Mouse (Mus musculus) gastrocnemius, postnatal 36 days (tissue): ENCODE results near the gene Psenen. TPM values are rescaled to one million over a fixed set of nuclear protein-coding genes. Genes with fewer than 3 reads are reported as not detected.

Source experiments
- DNase-seq, 2 experiments: peaks; one replicate each; pipeline ENCODE4 v3.0.0; 2022
- intact Hi-C: fragments of 180-260 bp; cut with DNase I; formaldehyde crosslinking; loops from one replicate; pipeline ENCODE4 v1.15.1; 2025
- microRNA-seq, 2 experiments: library from miRNA; unstranded; fragments of <30 nt; microRNA quantifications; one replicate each; pipeline ENCODE4 v1.2.0; 2021
- total RNA-seq, 2 experiments: library from RNA; stranded (reverse); gene quantifications; 2 replicates each; pipeline ENCODE4 v1.2.3; 2021

Psenen gene
- total RNA-seq, 2 experiments from 2014 or later = 95.1 to 99.1 TPM

DNA sequence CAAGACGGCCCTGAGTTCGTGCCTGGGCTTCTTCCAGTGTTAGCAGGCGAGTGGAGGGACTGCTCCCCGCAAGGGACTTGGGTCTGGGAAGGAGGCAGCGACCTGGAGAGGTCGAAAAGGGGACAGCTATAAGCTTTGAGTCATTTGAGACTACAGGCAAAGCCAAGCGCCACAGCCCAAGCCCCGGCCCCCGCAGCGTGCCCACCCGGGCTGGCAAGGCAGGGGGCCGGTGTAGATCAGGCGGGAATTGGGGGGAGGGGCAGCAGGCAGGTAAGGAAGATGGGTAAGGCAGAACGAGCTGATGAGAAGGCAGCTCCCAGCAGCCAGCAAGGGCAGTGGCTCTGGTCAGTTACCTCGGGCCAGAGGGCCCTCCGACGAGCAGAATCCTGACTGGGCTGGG is 37.0 kb downstream of the Psenen start:
- DNase-seq = no peak
- intact Hi-C loops = no loop called here

DNA sequence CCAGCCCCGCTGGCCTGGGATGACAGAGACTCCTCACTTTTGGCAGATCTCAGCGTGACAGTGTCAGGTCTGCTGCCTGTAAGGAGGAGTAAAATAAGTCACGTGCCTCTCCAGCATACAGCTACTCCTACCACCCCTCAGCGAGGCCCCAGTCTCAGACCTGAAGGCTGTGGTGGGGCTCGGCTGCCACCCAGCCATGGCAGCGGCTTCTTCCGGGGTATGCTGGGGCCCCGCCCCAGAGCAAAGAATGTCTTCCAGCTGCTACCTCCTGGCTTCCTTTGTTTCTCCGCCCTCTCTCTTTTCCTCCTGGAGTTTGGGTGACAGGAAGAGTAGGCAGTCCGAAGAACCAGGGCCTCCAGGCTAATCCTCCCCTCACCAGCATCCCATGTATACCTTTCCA is 37.5 kb downstream of the Psenen start:
- DNase-seq = no peak
- intact Hi-C loops = no loop called here

- intact Hi-C loops = no loop called here
- no peak for DNase-seq
Measured at GRCm38 (mm10) chr7:30524487-30524886, 38.9 kb downstream of the Psenen start.

DNA sequence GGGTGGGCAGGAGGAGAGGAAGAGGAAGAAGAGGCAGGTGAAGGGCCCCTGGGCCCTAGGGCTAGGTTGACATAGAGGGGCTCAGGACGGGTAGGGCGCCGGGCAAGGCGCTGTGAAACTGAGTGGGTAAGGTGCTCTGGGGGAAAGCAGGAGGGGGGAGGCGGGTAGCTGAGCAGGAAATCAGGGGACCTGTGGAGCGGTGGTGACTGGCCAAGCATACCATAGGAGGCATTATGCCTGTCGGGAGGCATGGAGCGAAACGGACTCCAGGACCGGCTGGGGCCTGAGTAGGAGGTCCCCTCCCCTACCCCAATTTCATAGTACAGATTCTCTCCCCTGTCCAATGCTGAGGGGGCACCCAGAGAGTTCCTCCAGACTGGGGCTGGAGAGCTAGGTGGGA is 40.6 kb downstream of the Psenen start:
- intact Hi-C loops = no loop called here
- DNase-seq = no peak

- intact Hi-C loops = no loop called here
- no peak for DNase-seq
Measured at GRCm38 (mm10) chr7:30520856-30521255, 42.6 kb downstream of the Psenen start.

GRCm38 (mm10) chr7:30520396-30520795 is 43.0 kb downstream of the Psenen start:
- DNase-seq = no peak
- intact Hi-C loops = no loop called here

- intact Hi-C loops = no loop called here
- no peak for DNase-seq
Measured at GRCm38 (mm10) chr7:30518325-30518724, 45.1 kb downstream of the Psenen start.

DNA sequence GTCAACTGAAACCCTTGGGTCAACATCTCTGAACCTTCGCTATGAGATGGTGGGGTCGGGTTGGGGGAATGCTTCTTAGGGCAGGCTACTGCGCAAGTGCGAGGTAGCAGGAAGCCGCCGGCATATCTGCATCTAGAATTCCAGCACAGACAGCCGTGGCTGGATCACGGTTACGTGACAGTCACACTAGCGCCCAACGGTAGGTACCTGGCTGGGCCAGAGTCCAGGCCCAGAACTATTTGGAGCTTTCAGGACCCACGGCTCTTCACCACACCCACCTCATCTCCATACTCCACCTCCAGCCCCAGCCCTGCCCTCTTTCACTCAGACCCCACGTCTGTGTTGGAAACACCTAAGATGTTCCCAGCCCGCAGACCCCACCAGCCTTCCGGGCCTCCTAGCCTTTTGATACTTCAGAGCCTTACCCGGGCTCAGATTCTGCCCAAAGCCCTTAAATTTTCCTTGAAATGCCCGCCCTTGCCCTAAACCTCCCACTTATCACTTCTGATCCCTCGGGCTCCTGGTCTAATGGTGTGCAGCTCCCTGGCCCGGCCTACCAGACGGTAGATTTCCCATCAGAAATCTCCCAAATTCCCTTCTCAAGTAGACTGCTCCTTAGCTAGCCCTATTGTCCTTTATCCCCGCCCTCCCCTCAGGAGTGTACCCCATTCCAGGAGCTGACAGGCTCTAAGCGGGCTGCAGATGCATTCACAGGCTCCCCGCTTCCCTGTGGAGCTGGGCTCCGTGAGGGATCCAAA is 48.2 kb downstream of the Psenen start:
- no peak for DNase-seq
- intact Hi-C loops = no loop called here

Small RNA genes within 50 kb of the gene (microRNA-seq; reads per million reads assigned to microRNA genes)
- gene Gm38670 (1.1 to 1.5 reads per million in 2 experiments), gene Mir3569 (0 to 1.5 reads per million in 2 experiments)

Other genes with a start within 250 kb of the Psenen start
- gene Syne4, start 248.8 kb downstream of the Psenen start, total RNA-seq = 1 to 10 TPM in 1 of 2 experiments, not detected in 1; 1.9 TPM
- gene E130208F15Rik, start 241.9 kb downstream of the Psenen start, total RNA-seq = under 1 TPM; 0.48 to 0.72 TPM
- 1 to 10 TPM; 6.9 to 7.3 TPM for gene Sdhaf1, start 239.7 kb downstream of the Psenen start, total RNA-seq
- 1 to 10 TPM; 2.9 to 3.2 TPM for gene Lrfn3, start 200.9 kb downstream of the Psenen start, total RNA-seq
- gene Tyrobp, start 149.9 kb downstream of the Psenen start, total RNA-seq = 1 to 10 TPM; 2.9 to 5.7 TPM
- under 1 TPM in 1 of 2 experiments, not detected in 1; 0.86 TPM for gene Hcst, start 143.8 kb downstream of the Psenen start, total RNA-seq
- gene Nfkbid, start 141.9 kb downstream of the Psenen start, total RNA-seq = under 1 TPM; 0.12 to 0.20 TPM
- 1 to 10 TPM in 1 of 2 experiments, under 1 TPM in 1; 0.62 to 1.0 TPM for gene Aplp1, start 118.1 kb downstream of the Psenen start, total RNA-seq
- gene Kirrel2, start 105.9 kb downstream of the Psenen start, total RNA-seq = not detected
- not detected for gene Nphs1, start 105.3 kb downstream of the Psenen start, total RNA-seq
- gene Prodh2, start 70.0 kb downstream of the Psenen start, total RNA-seq = not detected
- gene Arhgap33, start 28.6 kb downstream of the Psenen start, total RNA-seq = 1 to 10 TPM in 1 of 2 experiments, under 1 TPM in 1; 0.49 to 1.0 TPM
- 1,000 to 10,000 TPM; 1,132 to 1,502 TPM for gene Hspb6, start 11.4 kb downstream of the Psenen start, total RNA-seq
- gene Proser3, start 11.3 kb downstream of the Psenen start, total RNA-seq = 1 to 10 TPM; 3.3 to 8.2 TPM
- gene Lin37, start 3.8 kb downstream of the Psenen start, total RNA-seq = 10 to 100 TPM in 1 of 2 experiments, 1 to 10 TPM in 1; 9.6 to 12.4 TPM
- 10 to 100 TPM; 51.8 to 52.3 TPM for gene U2af1l4, start 326 bp downstream of the Psenen start, total RNA-seq
- 1 to 10 TPM; 1.8 TPM for gene Gm49396, start 283 bp downstream of the Psenen start, total RNA-seq
- under 1 TPM in 1 of 2 experiments, not detected in 1; 0.38 TPM for gene Igflr1, start 1.8 kb upstream of the Psenen start, total RNA-seq
- gene Kmt2b, start 25.1 kb upstream of the Psenen start, total RNA-seq = 10 to 100 TPM; 13.4 to 16.0 TPM
- not detected for gene Zbtb32, start 35.3 kb upstream of the Psenen start, total RNA-seq
- gene Upk1a, start 49.2 kb upstream of the Psenen start, total RNA-seq = not detected
- gene Cox6b1, start 62.5 kb upstream of the Psenen start, total RNA-seq = 1,000 to 10,000 TPM; 1,738 to 1,902 TPM
- gene Etv2, start 72.2 kb upstream of the Psenen start, total RNA-seq = not detected
- 10 to 100 TPM; 35.7 to 38.1 TPM for gene Rbm42, start 86.7 kb upstream of the Psenen start, total RNA-seq
- 1 to 10 TPM; 2.9 to 3.2 TPM for gene Haus5, start 101.4 kb upstream of the Psenen start, total RNA-seq
- 1 to 10 TPM; 2.5 to 2.7 TPM for gene Pmis2, start 108.0 kb upstream of the Psenen start, total RNA-seq
- gene 2200002J24Rik, start 135.3 kb upstream of the Psenen start, total RNA-seq = not detected
- under 1 TPM; 0.27 to 0.28 TPM for gene Atp4a, start 148.6 kb upstream of the Psenen start, total RNA-seq
- 100 to 1,000 TPM; 251 to 273 TPM for gene Tmem147, start 165.9 kb upstream of the Psenen start, total RNA-seq
- not detected for gene Gapdhs, start 180.1 kb upstream of the Psenen start, total RNA-seq
- 1 to 10 TPM; 1.7 to 3.9 TPM for gene Sbsn, start 187.8 kb upstream of the Psenen start, total RNA-seq
- gene Dmkn, start 200.1 kb upstream of the Psenen start, total RNA-seq = under 1 TPM in 1 of 2 experiments, not detected in 1; 0.56 TPM
- gene Krtdap, start 224.3 kb upstream of the Psenen start, total RNA-seq = not detected